Mouse (Mus musculus) heart, postnatal 36 days (tissue): ENCODE measurements around the gene Atox1. TPM values are rescaled to one million over a fixed set of nuclear protein-coding genes. Genes with fewer than 3 reads are reported as not detected.

Experiments used
- DNase-seq, 2 experiments: peaks; one replicate each; pipeline ENCODE4 v3.0.0; 2021 to 2022
- intact Hi-C: fragments of 180-260 bp; cut with DNase I; formaldehyde crosslinking; loops from one replicate; pipeline ENCODE4 v1.15.1; 2025
- total RNA-seq, 2 experiments: library from RNA; stranded (reverse); gene quantifications; 2 replicates each; pipeline ENCODE4 v1.2.3; 2021

Atox1 gene
- total RNA-seq = 100 to 1,000 TPM; 117 to 124 TPM

DNA sequence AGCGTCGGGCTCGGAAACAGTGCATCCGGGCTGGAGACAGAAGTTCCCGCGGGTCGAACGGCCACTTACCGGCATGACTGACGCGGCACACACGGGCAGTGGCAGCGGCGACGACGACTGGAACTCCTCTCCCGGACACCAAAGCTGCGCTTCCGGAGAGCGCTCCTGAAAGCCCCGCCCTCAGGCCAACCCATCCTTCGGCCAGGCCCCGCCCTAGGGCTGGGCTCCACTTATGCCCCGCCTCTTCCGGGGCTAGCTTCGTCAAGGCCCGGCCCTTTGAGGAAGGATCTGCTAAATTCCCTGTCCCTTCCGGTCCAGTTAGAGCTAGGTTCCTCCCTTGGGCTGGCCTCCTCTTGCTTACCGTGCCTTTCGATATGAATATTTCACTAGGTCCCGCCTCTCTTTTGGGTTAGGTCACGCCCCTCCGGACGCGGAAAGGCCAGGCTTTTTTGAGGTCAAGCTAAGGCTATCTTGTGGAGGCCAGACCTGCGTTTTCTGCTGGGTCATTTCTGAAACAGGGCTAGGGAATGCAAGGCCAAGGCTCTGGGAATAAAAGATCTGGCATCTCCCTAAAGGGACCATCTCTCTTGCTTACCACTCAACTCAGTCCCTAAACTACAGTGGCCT lies at the start of gene Atox1:
Gene Atox1 (minus strand): TSS at position 221 of the 627 bp plus-strand sequence.
- DNase-seq = peak; percentile 94
- intact Hi-C loops = loop anchor here (10.0 kb wide), 1 partner anchor 656 kb away; no protein-coding TSS in a partner anchor

DNA sequence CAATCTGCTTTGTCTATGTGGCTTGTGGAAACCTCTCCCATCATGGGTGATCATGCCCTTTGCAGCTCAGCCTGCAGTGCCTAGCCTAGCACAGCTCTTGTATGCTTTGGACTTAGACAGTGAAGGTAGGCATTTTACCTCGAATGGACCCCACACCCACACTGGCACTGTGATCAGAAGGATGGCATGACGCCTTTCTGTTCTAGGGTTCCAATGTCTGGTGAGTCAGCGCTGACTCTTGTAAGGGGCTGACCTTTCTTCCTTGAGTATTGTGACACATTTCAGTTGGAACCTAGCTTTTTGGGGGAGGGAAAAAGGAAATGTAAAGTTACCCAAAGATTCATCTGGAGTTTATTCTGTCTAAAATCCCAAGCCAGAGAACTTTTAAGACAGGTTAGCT lies 44.4 kb upstream of the Atox1 start:
- intact Hi-C loops = no loop called here
- DNase-seq = no peak

DNA sequence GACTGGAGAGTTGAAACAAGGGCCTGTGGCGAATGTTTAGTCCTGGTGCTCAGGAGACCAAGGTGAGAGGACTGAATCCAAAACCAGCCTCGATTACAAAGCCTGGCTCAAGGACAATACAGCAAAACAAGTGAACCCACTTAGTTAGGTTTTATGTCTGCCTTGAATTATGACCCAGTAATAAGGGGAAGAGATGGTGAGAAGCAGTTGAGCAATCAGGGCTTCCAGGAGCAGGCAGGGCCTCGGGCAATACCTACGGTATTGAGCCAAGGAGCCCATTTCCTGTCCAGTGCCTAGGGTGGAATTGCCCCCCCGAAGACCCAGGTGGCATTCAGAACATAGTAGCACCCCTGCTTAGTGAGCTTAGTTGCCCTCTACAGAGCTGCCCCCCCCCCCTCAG lies 41.8 kb upstream of the Atox1 start:
- intact Hi-C loops = no loop called here
- no peak for DNase-seq

DNA sequence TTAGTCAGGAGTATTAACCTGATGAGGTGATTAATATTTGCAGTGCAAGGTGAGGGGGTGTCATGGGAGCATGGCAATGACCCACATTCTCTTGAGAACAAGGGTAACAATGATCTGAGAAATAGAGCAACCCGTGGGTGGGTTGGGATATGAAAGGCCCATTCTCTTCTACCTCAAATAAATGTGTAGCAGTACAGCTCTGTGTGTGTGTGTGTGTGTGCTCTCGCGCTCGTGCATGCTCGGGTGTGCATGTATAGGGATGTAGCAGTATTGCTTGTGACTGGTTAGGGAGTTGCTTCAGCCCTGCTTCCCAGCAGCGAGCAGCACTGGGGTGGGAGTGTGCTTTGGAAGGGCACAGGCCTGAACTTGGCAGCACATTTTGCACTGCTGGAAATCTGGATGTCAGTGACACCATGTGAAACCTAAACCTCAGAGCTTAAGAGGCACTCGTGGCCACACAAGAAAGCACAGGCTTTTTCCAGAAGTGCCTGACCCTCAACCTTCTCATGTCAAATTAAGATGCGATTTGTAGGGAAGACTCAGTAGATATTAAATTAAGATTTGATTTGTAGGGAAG lies 41.0 kb upstream of the Atox1 start:
- peak in 1 of 2 experiments; percentile 9 for DNase-seq
- intact Hi-C loops = no loop called here

DNA sequence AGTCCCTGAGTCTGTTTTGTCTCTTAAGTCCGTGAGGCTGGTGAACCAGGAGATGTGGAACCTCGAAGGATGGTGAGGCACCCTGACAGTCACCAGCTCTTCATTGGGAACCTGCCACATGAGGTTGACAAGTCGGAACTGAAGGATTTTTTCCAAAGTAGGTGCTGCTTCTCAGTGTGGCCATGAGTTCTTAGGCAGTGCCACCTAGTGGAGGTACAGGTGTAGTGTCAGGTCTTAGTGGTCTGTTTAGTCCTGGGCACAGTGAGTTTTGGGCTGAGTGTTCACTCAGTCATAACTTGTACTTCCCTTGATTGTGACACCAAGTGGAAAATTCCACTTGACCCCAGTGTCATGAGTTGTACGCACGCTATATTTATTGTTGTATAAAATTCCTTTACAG lies 36.8 kb upstream of the Atox1 start:
- intact Hi-C loops = no loop called here
- DNase-seq = peak; percentile 20 to 25

DNA sequence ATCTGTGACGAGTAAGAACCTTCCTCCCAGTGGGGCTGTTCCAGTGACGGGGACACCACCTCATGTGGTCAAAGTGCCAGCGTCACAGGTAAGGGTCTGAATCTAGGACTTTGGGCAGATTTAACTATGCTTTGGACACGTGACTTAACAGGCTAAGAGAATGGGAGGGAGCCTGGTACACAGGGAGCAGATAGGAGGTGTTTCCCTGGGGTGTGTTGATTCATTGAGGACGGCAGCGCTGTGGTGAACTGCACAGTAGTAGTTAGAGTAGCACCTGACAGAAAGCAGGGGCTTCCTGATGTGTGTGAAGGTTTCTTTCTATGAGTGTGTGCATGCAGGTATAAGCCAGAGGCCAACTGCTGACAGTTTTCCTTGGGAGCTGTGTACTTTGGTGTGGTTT lies 35.1 kb upstream of the Atox1 start:
- intact Hi-C loops = no loop called here
- no peak for DNase-seq

DNA sequence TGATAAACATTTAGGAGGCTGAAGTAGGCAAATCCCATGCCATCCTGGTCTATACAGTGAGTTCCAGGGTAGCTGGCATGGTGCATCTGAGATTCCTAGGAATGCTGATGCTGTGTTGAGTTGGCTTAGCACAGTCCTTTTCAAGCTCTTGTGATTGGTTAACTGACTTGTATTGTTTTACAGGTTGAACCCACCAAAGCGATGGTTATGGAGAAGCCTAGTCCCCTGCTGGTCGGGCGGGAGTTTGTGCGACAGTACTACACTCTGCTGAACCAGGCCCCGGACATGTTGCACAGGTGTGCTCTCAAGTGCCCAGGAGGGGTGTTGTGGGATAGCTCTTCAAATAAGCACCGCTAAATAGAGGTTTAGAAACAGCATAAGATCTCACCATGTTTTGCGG lies 24.4 kb upstream of the Atox1 start:
- intact Hi-C loops = no loop called here
- DNase-seq = no peak

DNA sequence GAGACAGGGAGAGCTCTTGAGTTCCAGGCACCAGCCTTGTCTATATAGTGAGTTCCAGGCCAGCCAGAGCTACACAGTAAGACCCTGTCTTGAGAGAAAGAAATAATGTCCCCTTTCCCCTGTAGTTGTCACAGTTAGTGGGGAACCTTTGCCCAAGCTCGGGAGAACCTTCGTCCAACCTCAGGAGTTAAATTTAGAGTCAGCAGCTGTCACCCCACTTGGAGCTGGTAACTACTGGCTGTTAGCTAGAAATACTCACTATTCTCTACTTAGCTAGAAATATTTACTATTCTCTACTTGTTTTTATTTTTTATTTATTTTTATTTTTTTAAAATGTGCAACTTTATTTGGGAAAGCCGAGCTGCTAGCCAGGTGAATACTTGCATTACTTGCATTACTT lies 12.2 kb upstream of the Atox1 start:
- intact Hi-C loops = no loop called here
- DNase-seq = no peak

DNA sequence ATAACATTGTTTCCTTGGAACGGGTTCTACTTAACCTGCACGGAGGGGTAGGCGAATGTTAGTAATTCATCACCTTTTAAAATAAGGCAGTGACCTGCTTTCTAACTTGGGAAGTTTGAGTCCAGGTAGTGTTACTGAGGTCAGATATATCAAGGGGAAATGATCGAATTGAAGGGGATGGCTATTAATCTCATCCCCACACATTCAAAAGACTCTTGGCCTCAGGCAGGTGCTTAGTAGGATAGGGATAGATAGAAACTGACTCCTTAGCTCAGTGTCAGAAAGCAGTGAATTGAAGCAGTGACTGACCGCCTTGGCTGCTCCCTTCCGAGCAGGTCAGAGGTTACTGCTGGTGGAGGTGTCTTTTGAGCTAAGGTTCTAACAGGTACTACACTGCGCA lies 10.4 kb upstream of the Atox1 start:
- DNase-seq = no peak
- intact Hi-C loops = no loop called here

DNA sequence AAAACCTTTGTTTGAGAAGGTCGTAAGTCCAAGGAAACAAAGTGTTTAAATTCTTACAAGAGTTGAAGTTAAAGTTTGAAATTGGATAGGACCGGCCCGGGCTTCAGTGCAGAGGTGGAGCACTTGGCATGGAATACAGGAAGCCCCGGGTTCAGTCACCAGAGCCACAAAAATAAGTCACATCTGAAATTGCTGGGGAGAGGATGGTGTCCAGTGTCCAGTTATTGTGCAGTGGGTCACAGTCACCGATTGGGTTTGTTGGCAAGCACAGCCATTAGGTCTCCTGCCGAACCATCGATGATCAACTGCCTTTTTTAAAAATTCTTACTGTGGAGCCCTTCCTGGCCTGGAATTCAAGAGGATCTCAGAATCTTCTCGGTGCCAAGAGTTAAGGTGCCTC lies 9.7 kb upstream of the Atox1 start:
- intact Hi-C loops = no loop called here
- DNase-seq = no peak

DNA sequence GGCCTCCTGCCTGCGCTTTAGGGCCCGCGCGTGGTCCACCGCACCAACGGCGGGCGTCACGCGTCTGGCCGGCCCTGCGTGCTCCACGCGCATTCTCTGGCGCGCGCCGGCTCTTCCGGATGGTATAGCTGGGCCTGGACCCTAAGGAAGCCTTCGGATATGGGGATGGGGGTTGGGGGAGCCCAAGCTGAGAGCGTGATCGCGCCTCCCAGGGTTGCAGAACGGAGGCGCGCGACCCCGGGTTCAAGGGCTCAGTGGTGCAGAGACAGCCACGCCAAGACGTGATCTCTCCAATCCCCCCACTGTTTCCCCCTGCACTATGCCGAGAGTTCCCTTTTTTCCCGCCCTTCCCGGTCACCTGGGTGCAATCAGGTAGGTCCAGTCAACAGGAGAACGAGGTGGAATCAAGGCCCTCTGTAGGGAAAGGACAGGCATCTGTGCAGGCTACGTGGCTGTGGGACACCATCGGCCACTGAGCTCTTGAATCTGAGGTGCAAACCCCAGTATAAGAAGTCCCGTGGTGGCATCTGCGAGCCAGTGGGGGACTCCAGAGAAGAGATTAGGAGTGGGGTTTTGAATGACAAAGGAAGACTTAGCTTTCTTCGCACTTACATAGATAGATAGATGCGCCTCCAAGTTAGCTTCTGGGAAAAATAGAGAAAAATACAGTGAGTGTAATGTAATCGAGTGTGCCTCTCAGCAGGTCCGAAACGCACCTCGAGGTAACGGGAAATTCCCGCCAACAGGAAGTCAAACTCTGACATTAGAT lies 9.1 kb upstream of the Atox1 start:
- intact Hi-C loops = loop anchor here (10.0 kb wide), 1 partner anchor 665 kb away; no protein-coding TSS in a partner anchor
- DNase-seq = peak in 1 of 2 experiments; percentile 34

DNA sequence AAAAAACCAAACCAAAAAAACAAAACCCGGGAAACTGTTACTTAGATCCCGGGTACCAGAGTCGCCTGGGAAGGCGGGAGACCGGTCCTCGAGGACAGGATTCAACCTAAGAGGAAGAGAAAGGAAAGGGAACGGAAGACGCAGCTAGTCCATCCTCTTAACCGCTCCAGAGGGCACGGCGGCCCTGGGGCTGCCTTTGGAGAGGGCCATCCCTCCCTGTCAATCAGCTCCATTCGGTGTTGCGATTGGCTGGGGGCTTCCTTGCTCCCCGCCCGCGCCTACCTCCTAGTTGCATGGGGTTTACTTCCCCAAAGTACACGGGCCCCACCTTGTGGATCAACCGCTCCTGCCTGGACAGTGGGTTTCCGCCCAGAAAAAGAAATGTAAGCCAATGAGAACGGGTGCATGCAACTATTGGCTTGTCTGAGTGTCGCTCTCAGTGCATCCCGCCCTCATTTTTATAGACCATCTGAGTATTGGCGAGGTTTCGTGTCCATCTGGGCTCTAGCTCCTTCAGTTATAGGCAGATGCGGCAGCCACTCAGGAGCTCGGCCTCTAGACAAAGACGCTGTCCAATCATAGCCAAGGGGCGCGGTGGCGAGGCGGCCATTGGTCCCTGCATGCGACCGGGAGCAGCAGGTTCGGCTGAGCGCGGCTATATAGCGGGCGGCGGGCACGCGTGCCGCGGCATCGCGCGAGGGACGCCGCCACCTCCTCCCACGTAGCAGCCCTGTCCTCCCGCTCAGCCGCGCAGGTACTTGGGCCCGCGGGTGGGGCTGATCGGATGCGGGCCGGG lies 8.2 kb upstream of the Atox1 start, which contains the start of gene G3bp1:
Gene G3bp1 (plus strand): TSS at position 638 of the 796 bp plus-strand sequence.
- intact Hi-C loops = loop anchor here (10.0 kb wide), 1 partner anchor 664 kb away; no protein-coding TSS in a partner anchor
- DNase-seq = peak; percentile 98 to 99

DNA sequence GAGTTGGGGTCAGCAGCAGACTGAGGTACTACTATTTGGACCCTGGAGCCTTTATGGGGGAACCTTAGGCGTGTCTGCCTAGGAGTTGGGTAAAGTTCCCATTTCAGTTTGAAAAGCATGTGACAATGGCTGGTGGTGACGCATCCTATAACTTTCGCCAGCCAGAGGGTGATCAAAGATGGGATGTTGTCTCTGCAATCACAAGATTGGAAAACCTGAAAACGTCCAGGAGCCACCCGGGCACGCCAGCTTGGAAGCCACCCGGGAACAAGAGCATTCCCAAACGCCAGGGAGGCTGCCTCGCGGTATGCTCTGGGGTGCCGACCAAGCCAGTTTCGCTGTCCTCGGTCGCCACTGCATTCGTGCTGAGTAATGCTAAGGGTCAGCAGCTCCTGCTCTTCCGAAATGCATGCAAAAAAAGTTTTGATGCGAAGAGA lies 7.6 kb upstream of the Atox1 start:
- DNase-seq = no peak
- intact Hi-C loops = loop anchor here (10.0 kb wide), 1 partner anchor 664 kb away; no protein-coding TSS in a partner anchor

DNA sequence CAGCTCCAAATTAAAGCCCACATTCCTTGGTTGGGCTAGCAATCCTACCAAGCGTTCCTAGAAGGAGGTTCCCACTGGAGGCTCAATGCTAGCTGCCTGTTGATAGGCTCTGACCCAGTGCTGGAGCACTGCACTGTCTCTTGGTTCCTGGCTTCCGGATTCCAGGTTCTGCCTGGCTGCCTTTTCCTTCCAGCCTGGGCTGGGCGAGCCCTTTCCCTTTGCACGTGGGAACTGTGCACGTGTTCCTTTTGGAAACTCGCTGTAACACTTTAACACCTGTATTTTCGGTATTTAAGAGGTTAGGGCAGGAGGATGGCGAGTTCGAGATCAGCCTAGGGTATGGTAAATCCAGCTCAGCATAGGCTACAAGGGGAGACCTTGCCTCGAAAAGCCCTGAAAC lies 7.0 kb upstream of the Atox1 start:
- DNase-seq = peak; percentile 33 to 36
- intact Hi-C loops = loop anchor here (10.0 kb wide), 1 partner anchor 663 kb away; no protein-coding TSS in a partner anchor

DNA sequence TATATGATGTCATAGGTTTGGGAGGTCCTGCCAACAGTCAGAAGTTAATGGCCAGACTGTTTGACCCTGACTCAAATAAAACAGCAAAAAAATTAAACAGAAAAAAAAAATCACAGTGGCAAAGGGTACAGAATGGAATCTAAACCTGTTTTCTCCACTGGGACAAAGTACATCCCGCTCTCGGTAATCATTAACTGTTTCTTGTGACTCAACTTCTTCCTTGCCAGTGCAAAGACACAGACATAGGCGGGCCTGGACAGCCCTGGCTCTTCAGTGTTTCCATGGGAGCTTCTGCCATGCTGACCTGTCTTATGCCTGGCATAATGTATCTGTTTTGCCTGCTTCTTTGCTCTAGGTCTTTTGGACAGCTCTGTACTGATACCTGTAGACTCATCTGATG lies 4.1 kb upstream of the Atox1 start:
- intact Hi-C loops = loop anchor here (10.0 kb wide), 1 partner anchor 660 kb away; no protein-coding TSS in a partner anchor
- no peak for DNase-seq

DNA sequence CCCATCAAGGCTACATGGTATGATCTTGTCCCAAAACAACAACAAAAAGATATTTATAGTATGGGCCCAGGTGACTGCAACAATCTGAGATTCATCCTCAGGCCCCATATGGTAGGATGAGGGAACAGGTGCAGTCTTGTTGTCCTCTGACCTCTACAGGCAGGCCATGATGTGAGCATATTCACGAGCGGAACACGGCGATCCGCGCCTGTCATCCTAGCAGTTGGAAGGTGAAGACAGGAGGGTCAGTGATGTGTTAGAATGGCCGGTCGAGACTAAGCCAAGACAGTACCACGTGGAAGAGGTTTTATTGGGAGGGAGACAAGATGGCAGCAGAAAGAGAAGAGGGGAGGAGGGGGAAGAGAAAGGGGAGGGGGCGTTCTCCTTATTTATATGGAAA lies 3.7 kb upstream of the Atox1 start:
- no peak for DNase-seq
- intact Hi-C loops = loop anchor here (10.0 kb wide), 1 partner anchor 660 kb away; no protein-coding TSS in a partner anchor

DNA sequence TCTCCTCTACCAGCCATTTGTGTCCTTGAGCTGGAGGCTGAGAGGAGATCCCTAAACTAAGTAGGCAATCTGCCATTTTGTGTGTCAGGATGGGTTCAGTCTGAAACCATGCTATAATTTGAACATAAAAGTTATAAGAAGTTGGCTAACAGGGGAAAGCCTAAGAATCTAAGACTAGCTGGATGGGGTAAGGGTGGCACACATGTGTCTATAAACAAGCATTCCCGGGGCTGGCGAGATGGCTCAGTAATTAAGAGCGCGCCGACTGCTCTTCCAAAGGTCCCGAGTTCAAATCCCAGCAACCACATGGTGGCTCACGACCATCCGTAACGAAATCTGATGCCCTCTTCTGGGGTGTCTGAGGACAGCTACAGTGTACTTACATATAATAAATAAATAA lies 1.1 kb upstream of the Atox1 start:
- intact Hi-C loops = loop anchor here (10.0 kb wide), 1 partner anchor 657 kb away; no protein-coding TSS in a partner anchor
- DNase-seq = no peak

DNA sequence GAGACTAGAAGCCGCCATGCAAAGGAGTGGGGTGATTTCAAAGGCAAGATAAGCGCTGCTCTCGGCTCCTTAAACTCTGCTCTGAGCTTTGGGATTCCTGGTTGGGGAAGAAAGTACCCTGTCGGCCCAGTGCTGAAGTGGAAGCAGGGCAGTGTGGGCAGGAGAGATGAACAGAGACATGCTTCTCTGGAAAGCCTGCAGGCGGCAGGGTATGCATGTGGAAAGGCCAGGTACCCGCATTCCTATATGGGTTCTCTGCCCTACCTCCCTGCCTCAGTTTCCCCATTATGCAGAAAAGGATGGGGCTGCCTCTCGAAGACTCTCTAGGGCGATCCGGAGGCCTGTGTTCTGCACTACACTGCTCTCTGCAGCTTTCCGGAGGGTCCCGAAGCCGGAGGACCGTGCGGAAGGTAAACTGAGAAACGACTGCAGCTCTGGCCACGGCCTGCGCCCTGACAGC lies 450 bp downstream of the Atox1 start:
- intact Hi-C loops = loop anchor here (10.0 kb wide), 1 partner anchor 656 kb away; no protein-coding TSS in a partner anchor
- no peak for DNase-seq

DNA sequence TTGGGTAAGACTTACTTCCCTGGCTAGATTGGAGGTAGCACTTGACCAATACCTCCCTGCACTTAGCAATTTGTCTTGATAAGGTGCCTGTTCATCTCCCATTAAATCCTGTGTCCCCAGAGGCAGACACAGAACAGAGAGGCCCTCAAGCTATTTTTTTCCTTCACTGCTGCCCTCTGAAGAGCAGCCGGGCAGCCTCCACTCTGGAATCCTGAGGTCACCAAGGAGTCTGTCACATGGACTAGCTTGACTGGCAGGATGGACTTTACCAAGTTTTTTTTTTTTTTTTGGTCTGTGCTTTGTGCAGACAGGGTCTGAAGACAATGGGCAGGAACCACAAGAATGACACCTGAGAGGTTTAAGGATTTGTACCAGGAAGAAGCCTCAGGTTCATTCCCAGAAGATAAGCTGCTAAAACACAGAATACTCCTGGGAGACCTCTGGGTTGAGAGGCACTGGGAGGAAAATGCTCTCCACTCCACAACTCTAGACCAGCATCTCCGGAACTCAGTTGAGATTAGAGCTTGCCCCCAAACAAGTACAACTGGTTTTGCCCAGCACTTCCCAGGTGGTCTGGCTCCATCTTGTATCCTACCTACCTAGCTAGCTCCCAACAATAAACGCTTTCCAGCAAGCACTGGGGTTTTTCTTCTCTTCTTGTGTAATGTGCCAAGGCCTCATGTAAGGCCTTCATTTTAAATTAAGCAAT lies 1.0 kb downstream of the Atox1 start:
- intact Hi-C loops = loop anchor here (10.0 kb wide), 2 partner anchors 365 to 655 kb away; partner anchors contain the start of gene Gm2a
- DNase-seq = no peak
